Mouse (Mus musculus): Measurements from ENCODE around the gene Pcsk6. TPM values are rescaled to one million over a fixed set of nuclear protein-coding genes. Genes with fewer than 3 reads are reported as not detected.

The Pcsk6 gene
- polyA plus RNA-seq, 1 experiment, result 0.04 TPM

- Histone ChIP-seq H3K79me2 (ENCODE audit: control insufficient read depth, insufficient read depth) (peaks cover 11% of the 10 kb centered on the region), H3K4me3 (peak within 1 kb of the TSS; percentile 55), H3ac (ENCODE audit: control insufficient read depth, insufficient read length) (peak within 1 kb of the TSS; percentile 15), H3K36me3 (ENCODE audit: control insufficient read depth, insufficient read depth) (peaks cover 32% of the 10 kb centered on the region), H3K27me3 (ENCODE audit: control insufficient read depth, insufficient read depth, insufficient read length) (no peaks in the 10 kb centered on the region), H3K4me2 (ENCODE audit: low read depth) (peak within 1 kb of the TSS; percentile 92)
- TF ChIP-seq E2F4 (IDR thresholded peaks at IDR 0.05; ENCODE audit: insufficient read depth), result no peak
- TF ChIP-seq POLR2AphosphoS2 (IDR thresholded peaks at IDR 0.05; ENCODE audit: insufficient read length, low read depth), result peak; percentile 97
- TF ChIP-seq USF1 (IDR thresholded peaks at IDR 0.05; ENCODE audit: low read depth), result peak; percentile 54
- peak; percentile 84 for TF ChIP-seq MAX (IDR thresholded peaks at IDR 0.05; ENCODE audit: low read depth)
- TF ChIP-seq POLR2A (IDR thresholded peaks at IDR 0.05; ENCODE audit: insufficient read length, low read depth), result peak; percentile 99
- TF ChIP-seq CEBPB (IDR thresholded peaks at IDR 0.05; ENCODE audit: insufficient read depth, poor library complexity, severe bottlenecking), result no peak
- peak; percentile 61 for TF ChIP-seq SRF (IDR thresholded peaks at IDR 0.05; ENCODE audit: control insufficient read depth, insufficient read length, low read depth)
- peak; percentile 49 for TF ChIP-seq REST (IDR thresholded peaks at IDR 0.05; ENCODE audit: insufficient read depth, insufficient read length)
- no peak for TF ChIP-seq MYOG (IDR thresholded peaks at IDR 0.05; ENCODE audit: control insufficient read depth in 1 of 3, insufficient read depth in 1 of 3, insufficient read length in 2 of 3, low read depth in 2 of 3)
- TF ChIP-seq TCF12 (IDR thresholded peaks at IDR 0.05; ENCODE audit: insufficient read depth, poor library complexity, severe bottlenecking), result no peak
Observed at GRCm38 (mm10) chr7:66079364-66080230, 218.1 kb downstream of the Pcsk6 start, which contains the start of gene Selenos. Gene Selenos (plus strand): TSS chr7:66079649.

GRCm38 (mm10) chr7:66080231-66080613 is 218.7 kb downstream of the Pcsk6 start:
- no peak for TF ChIP-seq CEBPB (IDR thresholded peaks at IDR 0.05; ENCODE audit: insufficient read depth, poor library complexity, severe bottlenecking)
- TF ChIP-seq SRF (IDR thresholded peaks at IDR 0.05; ENCODE audit: control insufficient read depth, insufficient read length, low read depth), result no peak
- peak in 1 of 3 experiments; percentile 6 for TF ChIP-seq MYOD1 (IDR thresholded peaks at IDR 0.05; ENCODE audit: control insufficient read depth in 1 of 3, insufficient read length in 2 of 3, low read depth in 2 of 3)
- TF ChIP-seq MYOG (IDR thresholded peaks at IDR 0.05; ENCODE audit: control insufficient read depth in 1 of 3, insufficient read depth in 1 of 3, insufficient read length in 2 of 3, low read depth in 2 of 3), result peak in 2 of 3 experiments; percentile 31 to 33
- Histone ChIP-seq H3ac (ENCODE audit: control insufficient read depth, insufficient read length) (peak overlapping the region; percentile 15), H3K4me3 (peak overlapping the region; percentile 55), H3K36me3 (ENCODE audit: control insufficient read depth, insufficient read depth) (peaks cover 31% of the 10 kb centered on the region), H3K79me2 (ENCODE audit: control insufficient read depth, insufficient read depth) (peaks cover 14% of the 10 kb centered on the region), H3K4me2 (ENCODE audit: low read depth) (peak overlapping the region; percentile 92), H3K27me3 (ENCODE audit: control insufficient read depth, insufficient read depth, insufficient read length) (no peaks in the 10 kb centered on the region)

- Histone ChIP-seq H3K79me2 (ENCODE audit: control insufficient read depth, insufficient read depth) (peaks cover 20% of the 10 kb centered on the region), H3K27me3 (ENCODE audit: control insufficient read depth, insufficient read depth, insufficient read length) (no peaks in the 10 kb centered on the region), H3ac (ENCODE audit: control insufficient read depth, insufficient read length) (no peak overlapping the region), H3K36me3 (ENCODE audit: control insufficient read depth, insufficient read depth) (peaks cover 50% of the 10 kb centered on the region), H3K4me3 (no peak overlapping the region), H3K4me2 (ENCODE audit: low read depth) (peak overlapping the region; percentile 56)
- no peak for TF ChIP-seq POLR2AphosphoS2 (IDR thresholded peaks at IDR 0.05; ENCODE audit: insufficient read length, low read depth)
Observed at GRCm38 (mm10) chr7:66083757-66084156, 222.2 kb downstream of the Pcsk6 start.

GRCm38 (mm10) chr7:66084546-66084945 is 223.0 kb downstream of the Pcsk6 start:
- H3K4me2 ChIP-seq (ENCODE audit: low read depth), result peak overlapping the region; percentile 56
- no peak overlapping the region for H3K4me3 ChIP-seq
- peaks cover 52% of the 10 kb centered on the region for H3K36me3 ChIP-seq (ENCODE audit: control insufficient read depth, insufficient read depth)
- H3ac ChIP-seq (ENCODE audit: control insufficient read depth, insufficient read length), result no peak overlapping the region
- no peaks in the 10 kb centered on the region for H3K27me3 ChIP-seq (ENCODE audit: control insufficient read depth, insufficient read depth, insufficient read length)
- H3K79me2 ChIP-seq (ENCODE audit: control insufficient read depth, insufficient read depth), result peaks cover 20% of the 10 kb centered on the region
- TF ChIP-seq TCF12 (IDR thresholded peaks at IDR 0.05; ENCODE audit: insufficient read depth, poor library complexity, severe bottlenecking), result no peak
- TF ChIP-seq REST (IDR thresholded peaks at IDR 0.05; ENCODE audit: insufficient read depth, insufficient read length), result no peak
- TF ChIP-seq CEBPB (IDR thresholded peaks at IDR 0.05; ENCODE audit: insufficient read depth, poor library complexity, severe bottlenecking), result no peak
- TF ChIP-seq SRF (IDR thresholded peaks at IDR 0.05; ENCODE audit: control insufficient read depth, insufficient read length, low read depth), result no peak
- TF ChIP-seq MAX (IDR thresholded peaks at IDR 0.05; ENCODE audit: low read depth), result no peak
- TF ChIP-seq E2F4 (IDR thresholded peaks at IDR 0.05; ENCODE audit: insufficient read depth), result no peak
- no peak for TF ChIP-seq MYOD1 (IDR thresholded peaks at IDR 0.05; ENCODE audit: control insufficient read depth in 1 of 3, insufficient read length in 2 of 3, low read depth in 2 of 3)
- no peak for TF ChIP-seq POLR2AphosphoS2 (IDR thresholded peaks at IDR 0.05; ENCODE audit: insufficient read length, low read depth)
- no peak for TF ChIP-seq MYOG (IDR thresholded peaks at IDR 0.05; ENCODE audit: control insufficient read depth in 1 of 3, insufficient read depth in 1 of 3, insufficient read length in 2 of 3, low read depth in 2 of 3)

GRCm38 (mm10) chr7:66087652-66088051 is 226.1 kb downstream of the Pcsk6 start:
- Histone ChIP-seq H3K79me2 (ENCODE audit: control insufficient read depth, insufficient read depth) (peaks cover 9% of the 10 kb centered on the region), H3K4me3 (no peak overlapping the region), H3ac (ENCODE audit: control insufficient read depth, insufficient read length) (no peak overlapping the region), H3K4me2 (ENCODE audit: low read depth) (peak overlapping the region; percentile 21), H3K36me3 (ENCODE audit: control insufficient read depth, insufficient read depth) (peaks cover 48% of the 10 kb centered on the region), H3K27me3 (ENCODE audit: control insufficient read depth, insufficient read depth, insufficient read length) (no peaks in the 10 kb centered on the region)
- no peak for TF ChIP-seq E2F4 (IDR thresholded peaks at IDR 0.05; ENCODE audit: insufficient read depth)
- TF ChIP-seq SRF (IDR thresholded peaks at IDR 0.05; ENCODE audit: control insufficient read depth, insufficient read length, low read depth), result no peak
- peak in 2 of 3 experiments; percentile 36 to 54 for TF ChIP-seq MYOD1 (IDR thresholded peaks at IDR 0.05; ENCODE audit: control insufficient read depth in 1 of 3, insufficient read length in 2 of 3, low read depth in 2 of 3)
- TF ChIP-seq MYOG (IDR thresholded peaks at IDR 0.05; ENCODE audit: control insufficient read depth in 1 of 3, insufficient read depth in 1 of 3, insufficient read length in 2 of 3, low read depth in 2 of 3), result peak in 1 of 3 experiments; percentile 32
- TF ChIP-seq CEBPB (IDR thresholded peaks at IDR 0.05; ENCODE audit: insufficient read depth, poor library complexity, severe bottlenecking), result no peak

All from myocyte (in vitro differentiated cells).